Mouse (Mus musculus) urinary bladder, adult 2 months (tissue): ENCODE data around the gene Prr14l. TPM values are rescaled to one million over a fixed set of nuclear protein-coding genes. Genes with fewer than 3 reads are reported as not detected.
"Not testable (repeated sequence)": the region's sequence is repeated elsewhere in the genome, so short reads cannot be mapped to it uniquely, and the experiment has no call there.

ENCODE experiments used
- DNase-seq: peaks from one replicate; pipeline ENCODE4 v3.0.0; 2022; ENCODE audit warnings: low spot score
- polyA plus RNA-seq: library from polyadenylated mRNA; depleted of rRNA; stranded (reverse); fragments of >200 nt; gene quantifications from 2 replicates; pipeline ENCODE4 v1.2.3, GENCODE M21; 2012; rRNA removed

Gene Prr14l
- 8.5 and 10.7 TPM in 2 replicates for polyA plus RNA-seq

GRCm38 (mm10) chr5:32853731-32854507, at the start of gene Prr14l:
Prr14l (minus strand) TSS chr5:32854256.
- DNase-seq = peak; percentile 97

- DNase-seq = no peak
Observed at GRCm38 (mm10) chr5:32886739-32887138, 32.7 kb upstream of the Prr14l start.

- no peak for DNase-seq
Observed at GRCm38 (mm10) chr5:32872346-32872745, 18.3 kb upstream of the Prr14l start.

- DNase-seq = no peak
Observed at GRCm38 (mm10) chr5:32869389-32870024, 15.5 kb upstream of the Prr14l start.

- peak; percentile 78 for DNase-seq
Observed at GRCm38 (mm10) chr5:32863253-32864228, 9.5 kb upstream of the Prr14l start, which contains the start of gene Depdc5. Depdc5 (plus strand) TSS chr5:32863701.

DNA sequence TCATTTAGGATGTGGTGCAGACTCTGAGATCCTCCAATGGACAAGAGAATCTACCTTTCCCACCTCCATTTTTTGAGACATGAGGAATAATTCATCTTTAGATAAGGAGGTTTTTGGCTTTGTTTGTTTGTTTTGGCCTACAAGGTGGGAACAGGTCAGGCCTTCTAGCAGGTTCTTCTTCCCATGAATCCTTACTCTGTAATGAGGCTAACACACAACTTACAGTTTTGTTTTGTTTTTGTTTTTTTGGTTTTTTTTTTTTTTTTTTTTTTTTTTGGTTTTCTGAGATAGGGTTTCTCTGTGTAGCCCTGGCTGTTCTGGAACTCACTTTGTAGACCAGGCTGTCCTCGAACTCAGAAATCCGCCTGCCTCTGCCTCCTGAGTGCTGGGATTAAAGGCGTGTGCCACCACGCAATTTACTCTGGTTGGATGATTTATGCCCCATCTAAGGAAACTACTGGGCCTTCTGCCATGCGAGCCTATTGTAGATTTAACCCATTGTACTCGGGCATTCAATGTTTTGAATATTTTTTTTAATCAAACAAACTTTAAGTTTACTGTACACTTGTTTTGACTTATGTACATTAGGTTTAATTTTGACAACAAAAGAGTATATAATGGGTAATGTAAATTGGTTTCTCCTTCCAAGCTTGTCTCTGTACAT, 8.5 kb upstream of the Prr14l start:
- no peak for DNase-seq

DNA sequence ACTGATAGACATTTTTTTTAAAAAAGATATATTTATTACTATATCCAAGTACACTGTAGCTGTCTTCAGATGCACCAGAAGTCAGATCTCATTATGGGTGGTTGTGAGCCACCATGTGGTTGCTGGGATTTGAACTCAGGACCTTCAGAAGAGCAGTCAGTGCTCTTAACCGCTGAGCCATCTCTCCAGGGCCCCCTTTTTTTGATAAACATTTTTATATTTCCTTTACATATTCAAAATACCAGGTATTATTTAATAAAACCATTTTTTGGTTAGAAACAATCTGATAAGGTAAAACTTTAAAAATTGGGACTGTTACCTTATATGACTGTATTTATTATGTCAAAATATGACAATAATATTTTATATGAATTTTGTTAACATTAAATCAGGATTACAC, 7.0 kb upstream of the Prr14l start:
- no peak for DNase-seq

DNA sequence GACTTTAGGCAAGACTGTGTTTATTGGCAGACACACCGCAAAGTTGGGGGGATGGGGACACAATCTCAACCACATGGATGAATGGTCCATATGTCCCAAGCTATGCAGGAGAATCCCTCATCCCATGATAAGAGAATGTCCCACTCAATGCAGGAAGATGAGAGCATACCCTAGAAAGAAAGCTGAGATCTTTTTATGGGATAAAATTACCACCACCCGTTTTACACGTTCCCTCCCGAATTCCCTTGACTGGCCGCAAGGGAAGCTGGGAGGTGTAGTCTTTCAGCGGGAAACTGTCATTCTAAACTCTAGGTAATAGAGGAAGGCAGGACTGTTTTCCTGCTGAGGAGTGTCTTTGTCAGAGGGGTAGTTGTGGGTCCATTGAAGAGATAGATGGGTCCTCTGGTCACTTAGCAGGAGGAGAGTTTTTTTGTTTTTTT, 3.7 kb upstream of the Prr14l start:
- no peak for DNase-seq

- not testable (repeated sequence) for DNase-seq
Observed at GRCm38 (mm10) chr5:32855274-32855673, 1.2 kb upstream of the Prr14l start.

DNA sequence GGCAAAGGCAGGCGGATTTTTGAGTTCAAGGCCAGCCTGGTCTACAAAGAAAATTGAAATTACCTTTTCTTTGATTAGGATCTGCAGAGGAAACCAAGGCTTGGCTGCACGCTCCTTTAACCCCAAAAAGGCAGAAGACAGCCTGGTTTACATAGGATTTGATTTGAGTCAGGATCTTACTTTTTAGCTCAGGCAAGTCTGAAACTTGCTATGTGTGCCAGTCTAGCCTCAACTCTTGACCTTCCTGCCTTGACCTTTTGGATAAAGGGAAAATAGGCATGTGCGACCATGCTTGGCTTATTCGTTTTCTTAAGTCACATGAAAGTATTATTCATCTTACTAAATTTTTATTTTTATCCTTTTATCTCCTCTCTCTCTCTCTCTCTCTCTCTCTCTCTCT, 762 bp upstream of the Prr14l start:
- DNase-seq = no peak

DNA sequence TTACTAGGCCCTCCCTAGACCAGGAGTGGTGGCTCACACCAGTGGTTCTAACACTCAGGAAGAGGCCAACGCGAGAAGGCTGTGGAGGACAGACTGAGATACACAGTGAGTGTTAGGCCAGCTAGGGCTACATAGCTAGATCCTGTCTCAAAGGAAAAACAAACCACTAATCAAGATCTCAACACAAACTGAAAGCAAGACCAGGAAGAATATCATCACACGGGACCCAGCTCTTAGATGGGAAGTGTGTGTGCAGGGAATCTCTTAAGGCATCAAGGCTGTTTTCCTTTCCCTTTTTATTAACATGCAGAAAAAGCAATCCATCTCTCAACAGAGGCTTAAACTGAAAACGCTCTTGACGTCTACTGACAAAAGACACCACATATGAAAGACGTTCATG, 2.0 kb downstream of the Prr14l start:
- DNase-seq = no peak

- not testable (repeated sequence) for DNase-seq
Observed at GRCm38 (mm10) chr5:32849580-32849979, 4.5 kb downstream of the Prr14l start.

- DNase-seq = no peak
Observed at GRCm38 (mm10) chr5:32849178-32849577, 4.9 kb downstream of the Prr14l start.

DNA sequence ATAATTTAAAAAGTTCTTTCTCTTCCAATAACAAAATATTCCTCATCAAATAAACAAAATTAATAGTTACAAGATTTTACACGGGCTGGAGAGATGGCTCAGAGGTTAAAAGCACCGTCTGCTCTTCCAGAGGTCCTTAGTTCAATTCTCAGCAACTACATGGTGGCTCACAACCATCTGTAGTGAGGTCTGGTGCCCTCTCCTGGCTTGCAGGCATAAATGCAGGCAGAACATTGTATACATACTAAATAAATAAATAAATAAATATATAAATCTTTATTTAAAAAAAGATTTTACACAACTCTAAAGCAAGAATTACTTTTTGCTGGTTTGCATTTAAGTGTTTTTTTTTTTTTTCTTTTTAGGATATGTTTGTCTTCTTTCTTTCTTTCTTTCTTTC, 14.0 kb downstream of the Prr14l start:
- DNase-seq = no peak

- no peak for DNase-seq
Observed at GRCm38 (mm10) chr5:32836976-32837375, 17.1 kb downstream of the Prr14l start.

DNA sequence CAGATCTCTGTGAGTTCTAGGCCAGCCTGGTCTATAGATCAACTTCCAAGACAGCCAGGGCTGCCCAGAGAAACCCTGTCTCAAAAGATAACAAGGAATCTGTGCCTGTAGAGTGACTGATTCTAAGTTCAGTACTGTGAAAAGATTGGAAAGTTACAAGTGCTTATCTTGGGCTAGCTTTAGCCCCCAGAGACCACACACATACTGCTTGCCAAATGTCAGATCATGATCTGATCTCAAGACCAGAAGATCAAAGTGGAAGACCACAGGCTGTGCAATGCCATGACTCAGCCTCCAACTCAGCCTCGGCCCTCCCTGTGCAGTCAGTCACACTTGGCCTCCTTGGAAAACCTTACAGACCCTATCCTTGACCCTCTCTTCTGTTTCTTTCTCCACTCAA, 19.6 kb downstream of the Prr14l start:
- no peak for DNase-seq

DNA sequence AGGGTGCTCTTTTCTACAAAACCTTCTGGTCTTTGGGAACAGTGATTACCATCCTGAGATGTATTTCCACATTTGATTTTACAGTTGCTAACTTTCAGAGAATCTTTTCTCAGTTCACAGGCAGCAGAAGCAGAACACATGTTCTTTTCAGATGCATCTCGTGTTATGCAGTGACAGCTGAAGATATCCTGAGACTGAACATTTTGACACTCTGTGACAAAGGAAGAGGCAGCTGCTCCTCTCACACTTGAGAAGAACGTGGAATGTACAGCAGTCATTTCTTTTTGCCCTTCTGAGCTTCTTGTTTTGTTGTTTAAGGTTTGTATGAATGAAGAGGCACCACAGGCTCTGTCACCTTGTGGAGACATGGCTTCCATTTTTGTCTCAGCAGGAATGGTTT, 24.0 kb downstream of the Prr14l start:
- DNase-seq = no peak

DNA sequence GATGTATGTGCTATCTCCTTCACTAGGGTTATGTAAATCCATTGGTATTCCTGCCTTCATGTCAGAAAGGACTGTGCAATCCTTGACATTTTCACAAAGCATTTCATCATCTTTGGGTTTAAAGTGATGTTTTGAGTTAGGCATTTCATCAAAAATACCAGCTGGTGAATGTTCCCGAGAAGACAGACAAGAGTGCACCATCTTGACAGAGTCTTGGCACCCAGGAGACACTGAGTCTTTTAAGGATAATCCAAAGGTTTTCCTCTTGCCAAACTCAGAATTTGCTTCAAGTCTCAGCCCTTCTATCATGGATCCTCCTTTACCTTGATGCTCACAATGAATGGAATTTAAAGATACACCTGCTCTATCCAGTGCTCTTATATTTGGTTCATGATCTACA, 25.3 kb downstream of the Prr14l start:
- not testable (repeated sequence) for DNase-seq

GRCm38 (mm10) chr5:32827009-32827408, 27.0 kb downstream of the Prr14l start, which contains the start of gene Gm20671:
Gm20671 (minus strand) TSS chr5:32827109.
- no peak for DNase-seq

GRCm38 (mm10) chr5:32820471-32820870, 33.6 kb downstream of the Prr14l start:
- DNase-seq = no peak

DNA sequence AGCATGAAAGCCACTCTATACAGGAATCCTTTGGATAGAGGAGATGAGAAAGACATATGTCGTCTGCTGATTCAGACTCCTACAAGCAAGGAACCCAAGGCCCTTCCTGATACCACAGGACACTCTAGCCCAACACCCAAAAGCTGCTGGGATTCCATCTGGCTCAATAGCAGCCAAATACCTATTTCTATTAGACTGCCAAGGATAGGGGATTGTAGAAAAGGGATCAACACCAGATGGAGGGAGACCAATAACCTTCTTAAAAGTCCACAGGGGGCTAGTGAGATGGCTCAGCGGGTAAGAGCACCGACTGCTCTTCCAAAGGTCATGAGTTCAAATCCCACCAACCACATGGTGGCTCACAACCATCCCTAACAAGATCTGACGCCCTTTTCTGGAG, 38.7 kb downstream of the Prr14l start:
- DNase-seq = no peak
